Mouse (Mus musculus) E14TG2a.4 (cell line): Measurements from ENCODE around the gene Zfp933.

Experiments
- H3K27me3 ChIP-seq: 2 replicates; pipeline ENCODE4 v1.6.1; 2014; ENCODE audit warnings: low read length, control low read depth; ENCODE audit not compliant: insufficient read depth
- H3K36me3 ChIP-seq: 2 replicates; pipeline ENCODE4 v1.6.1; 2014; ENCODE audit warnings: low read length, control low read depth; ENCODE audit not compliant: insufficient read depth
- H3K4me1 ChIP-seq: replicated peaks from 2 replicates; pipeline ENCODE4 v1.6.1; 2014; ENCODE audit warnings: low read depth, low read length, control low read depth
- H3K4me3 ChIP-seq: replicated peaks from 2 replicates; pipeline ENCODE4 v1.5.1; 2014; ENCODE audit warnings: mild to moderate bottlenecking, low read length
- H3K9me3 ChIP-seq: 2 replicates; pipeline ENCODE4 v1.6.1; 2014; ENCODE audit warnings: low read length, control low read depth
- CTCF ChIP-seq: conservative IDR thresholded peaks from 2 replicates; pipeline ENCODE4 v1.5.1; 2014; ENCODE audit warnings: low read length
- NANOG ChIP-seq: IDR thresholded peaks from 2 replicates; pipeline ENCODE4 v1.6.1; 2014; ENCODE audit warnings: borderline replicate concordance, low read length, mixed read lengths
- POU5F1 ChIP-seq: IDR thresholded peaks from 2 replicates; pipeline ENCODE4 v1.6.1; 2014; ENCODE audit warnings: low read length, borderline replicate concordance

Zfp933 gene

DNA sequence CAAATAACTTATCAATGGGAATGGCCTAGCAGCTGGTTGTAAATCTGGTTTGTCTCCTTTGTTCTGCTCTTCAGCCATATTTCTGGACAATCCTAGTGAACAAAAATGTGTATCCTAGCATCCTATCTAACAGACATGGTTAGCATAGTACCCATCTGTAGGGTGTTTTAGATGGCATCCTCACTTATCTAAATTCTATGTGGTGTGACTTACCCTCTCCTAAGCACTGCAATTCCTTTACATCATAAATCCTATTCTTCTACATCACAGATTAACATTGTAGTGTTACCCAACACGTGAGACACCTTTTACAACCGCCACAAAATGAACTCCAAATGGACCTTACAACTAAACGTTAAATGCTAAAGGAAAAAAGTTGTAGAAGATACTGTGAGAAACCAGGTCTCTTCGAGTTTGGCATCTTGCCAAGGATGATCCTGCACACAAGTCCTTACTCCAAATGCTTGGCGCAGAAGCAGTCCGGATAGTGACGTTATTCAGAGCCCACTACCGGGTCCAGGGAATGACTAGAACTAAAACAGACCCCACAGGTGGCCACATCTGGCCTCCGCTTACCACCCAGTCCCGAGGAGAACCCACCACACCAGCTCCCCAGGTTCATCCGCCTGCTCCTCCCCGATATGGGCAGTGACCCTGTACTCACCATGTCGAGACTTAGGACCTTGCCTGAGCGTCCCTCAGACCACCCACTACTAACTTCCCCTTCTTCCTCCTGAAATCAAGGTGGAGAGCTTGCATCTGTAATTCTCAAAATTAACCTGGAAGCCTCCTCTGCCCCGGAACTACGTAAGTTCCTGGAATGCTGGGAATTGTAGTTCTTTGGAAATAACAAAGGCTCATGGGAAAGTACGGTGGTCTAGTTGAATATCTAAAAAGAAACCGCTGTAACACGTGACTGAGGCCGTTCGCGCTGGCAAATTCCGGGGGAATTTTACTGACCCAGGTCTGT is at the start of gene Zfp933:
TSS of gene Zfp933 (minus strand) at position 753 of the 970 bp plus-strand sequence.
- no peak for TF ChIP-seq NANOG
- no peak for TF ChIP-seq CTCF
- TF ChIP-seq POU5F1 = no peak
- H3K4me3 ChIP-seq = peak within 1 kb of the TSS; percentile 93
- H3K27me3 ChIP-seq = peaks cover 12% of the 10 kb centered on the region
- H3K9me3 ChIP-seq = peaks cover 4% of the 10 kb centered on the region; the same call in 1 of the 2 replicates
- no peaks in the 10 kb centered on the region; the same call in 1 of the 2 replicates for H3K36me3 ChIP-seq
- peaks cover 15% of the 10 kb centered on the region for H3K4me1 ChIP-seq

- Histone ChIP-seq H3K4me3 (no peak overlapping the region), H3K27me3 (no peaks in the 10 kb centered on the region), H3K9me3 (peaks cover 24% of the 10 kb centered on the region), H3K36me3 (peaks cover 75% of the 10 kb centered on the region), H3K4me1 (no peaks in the 10 kb centered on the region)
- TF ChIP-seq CTCF = no peak
- TF ChIP-seq POU5F1 = no peak
- TF ChIP-seq NANOG = no peak
Observed at GRCm38 (mm10) chr4:147897348-147897747, 49.2 kb upstream of the Zfp933 start.

- peaks cover 72% of the 10 kb centered on the region for H3K36me3 ChIP-seq
- no peaks in the 10 kb centered on the region for H3K4me1 ChIP-seq
- TF ChIP-seq POU5F1 = no peak
- no peak for TF ChIP-seq NANOG
- TF ChIP-seq CTCF = no peak
- H3K4me3 ChIP-seq = no peak overlapping the region
- H3K9me3 ChIP-seq = peaks cover 24% of the 10 kb centered on the region
- H3K27me3 ChIP-seq = no peaks in the 10 kb centered on the region
Observed at GRCm38 (mm10) chr4:147896411-147896810, 48.2 kb upstream of the Zfp933 start.

DNA sequence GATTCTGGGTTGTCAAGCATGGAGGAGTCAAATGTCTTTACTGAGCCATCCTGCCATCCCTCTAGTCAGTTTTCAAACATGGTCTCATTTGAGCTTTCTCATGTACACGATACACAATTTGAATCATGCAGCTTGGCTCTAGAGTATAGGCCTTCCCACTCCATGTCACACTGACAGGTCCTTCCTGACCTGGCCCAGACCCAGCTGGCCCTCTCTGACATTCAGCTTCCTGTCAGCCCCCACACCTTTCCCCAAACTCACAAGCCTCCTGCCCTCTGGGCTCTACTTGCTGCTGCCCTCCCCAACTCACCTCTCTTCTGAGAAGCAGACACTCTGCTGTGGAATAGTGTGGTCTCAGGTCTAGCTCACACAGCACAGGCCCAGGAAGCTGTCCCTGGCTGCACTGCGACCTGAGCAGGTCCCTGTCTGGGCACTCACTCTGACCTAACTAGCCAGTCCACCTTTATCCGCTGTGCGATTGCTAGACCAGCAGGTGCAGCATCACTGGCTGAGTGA is 47.7 kb upstream of the Zfp933 start:
- Histone ChIP-seq H3K4me1 (no peaks in the 10 kb centered on the region), H3K36me3 (peaks cover 73% of the 10 kb centered on the region), H3K9me3 (peaks cover 24% of the 10 kb centered on the region), H3K27me3 (no peaks in the 10 kb centered on the region), H3K4me3 (no peak overlapping the region)
- TF ChIP-seq CTCF (no peak), NANOG (no peak), POU5F1 (no peak)

DNA sequence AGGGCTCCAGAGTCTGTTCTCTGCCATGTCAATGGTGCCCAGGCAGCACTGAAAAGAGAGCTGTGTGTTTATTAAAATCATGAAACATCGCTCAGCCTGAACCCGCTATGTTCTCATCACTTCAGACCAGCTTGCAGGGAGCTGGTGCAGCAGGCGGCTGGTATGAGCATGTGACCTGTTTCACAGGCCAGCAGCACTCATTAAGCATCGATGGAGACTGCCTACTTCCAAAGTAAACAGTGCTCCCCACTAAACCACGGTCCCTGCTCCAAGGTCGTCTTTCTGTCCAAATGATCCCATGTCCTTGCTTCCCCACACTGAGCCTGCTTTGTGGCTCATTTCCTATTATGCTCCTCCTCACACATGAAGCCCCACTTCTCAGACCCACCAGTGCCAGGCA is 42.2 kb upstream of the Zfp933 start:
- Histone ChIP-seq H3K27me3 (no peaks in the 10 kb centered on the region), H3K9me3 (no peaks in the 10 kb centered on the region)
- no peak for TF ChIP-seq POU5F1
- no peak for TF ChIP-seq CTCF
- no peak for TF ChIP-seq NANOG

GRCm38 (mm10) chr4:147888237-147888636 is 40.1 kb upstream of the Zfp933 start:
- peaks cover 15% of the 10 kb centered on the region for H3K4me1 ChIP-seq
- no peaks in the 10 kb centered on the region for H3K9me3 ChIP-seq
- TF ChIP-seq POU5F1 (no peak), NANOG (no peak), CTCF (no peak)
- H3K36me3 ChIP-seq = peaks cover 75% of the 10 kb centered on the region
- no peaks in the 10 kb centered on the region for H3K27me3 ChIP-seq
- H3K4me3 ChIP-seq = no peak overlapping the region

More for the DNA sequence above, 42.2 kb upstream of the Zfp933 start:
- Histone ChIP-seq H3K4me1 (peaks cover 15% of the 10 kb centered on the region), H3K36me3 (peaks cover 65% of the 10 kb centered on the region), H3K4me3 (no peak overlapping the region)

DNA sequence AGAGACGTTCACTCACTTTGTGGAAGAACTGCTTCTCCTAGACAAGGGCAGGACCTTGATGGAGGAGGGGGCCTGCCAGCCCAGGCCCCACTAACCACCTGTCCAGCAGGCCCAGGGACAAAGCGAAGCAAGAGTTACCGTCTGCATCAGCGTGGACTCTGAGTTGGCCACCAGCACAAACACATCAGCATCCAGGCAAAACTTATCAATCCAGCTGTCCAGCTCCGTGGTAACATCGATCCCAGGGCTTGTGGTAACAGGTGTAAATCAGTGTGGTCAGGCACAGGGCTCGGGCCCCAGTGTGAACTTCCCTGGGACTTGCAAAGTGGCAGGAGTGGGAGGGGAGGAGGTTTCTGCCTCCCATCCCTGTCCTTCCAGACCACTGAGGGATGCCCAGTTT is 39.1 kb upstream of the Zfp933 start:
- H3K27me3 ChIP-seq = no peaks in the 10 kb centered on the region
- H3K4me3 ChIP-seq = no peak overlapping the region

DNA sequence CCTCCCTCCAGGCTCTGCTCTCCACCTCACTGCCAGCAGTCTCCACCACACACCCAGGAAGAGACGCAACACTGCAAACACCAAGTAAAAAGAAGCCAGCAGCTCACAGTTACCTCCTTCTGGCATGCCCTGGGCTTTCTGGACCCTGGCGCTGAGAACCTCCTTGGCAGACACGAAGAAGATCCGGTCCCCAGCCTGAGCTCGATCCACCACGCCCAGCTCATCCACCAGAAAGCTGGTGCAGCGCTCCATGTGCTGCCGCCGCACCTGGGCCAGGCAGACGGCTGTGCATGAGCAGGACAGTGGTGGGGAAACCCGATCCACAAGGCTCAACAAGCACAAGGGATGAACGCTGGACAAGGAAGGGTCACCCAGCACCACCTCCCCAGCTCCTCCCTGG is 38.0 kb upstream of the Zfp933 start:
- peaks cover 15% of the 10 kb centered on the region for H3K4me1 ChIP-seq
- no peak overlapping the region for H3K4me3 ChIP-seq
- TF ChIP-seq CTCF (no peak), POU5F1 (no peak), NANOG (no peak)
- H3K36me3 ChIP-seq = peaks cover 92% of the 10 kb centered on the region
- no peaks in the 10 kb centered on the region for H3K27me3 ChIP-seq
- H3K9me3 ChIP-seq = no peaks in the 10 kb centered on the region

More for the DNA sequence above, 39.1 kb upstream of the Zfp933 start:
- TF ChIP-seq POU5F1 (no peak), CTCF (no peak), NANOG (no peak)
- Histone ChIP-seq H3K4me1 (peaks cover 15% of the 10 kb centered on the region), H3K36me3 (peaks cover 84% of the 10 kb centered on the region), H3K9me3 (no peaks in the 10 kb centered on the region)
